15 mouse cellular contexts compared by ENCODE assay signal in genomic region chr9:61677603-61678002, GRCm38 (mm10).
"Had no signal": no experiment of that assay in that cellular context is flagged by ENCODE, and none has a peak within 500 bp of the region (broad histone marks: within the 10 kb centered on the region; RNA-seq: fewer than 3 reads in every experiment).

No protein-coding gene starts in this region.

- H3K27ac ChIP-seq: midbrain, embryonic 12.5 days; neural tube, embryonic 13.5 days; stomach, embryonic 15.5 days; stomach, postnatal 0 days had no signal

- H3K4me1 ChIP-seq: stomach, embryonic 15.5 days had no signal

- H3K4me2 ChIP-seq: lung, embryonic 14.5 days; midbrain, embryonic 12.5 days; neural tube, embryonic 13.5 days; stomach, embryonic 15.5 days had no signal

- H3K36me3 ChIP-seq: midbrain, embryonic 10.5 days; midbrain, embryonic 12.5 days; neural tube, embryonic 13.5 days; stomach, embryonic 15.5 days had no signal

- DNase-seq: lung, adult 18-20 months; lung, postnatal 10 days; lung, postnatal 4 days; midbrain, embryonic 14.5 days; thymus, adult 2 months; thymus, postnatal 25 days; thymus, postnatal 4 days had no signal

- H3K27me3 ChIP-seq: stomach, embryonic 15.5 days had no signal

- H3K9ac ChIP-seq: lung, embryonic 14.5 days; midbrain, embryonic 12.5 days; neural tube, embryonic 13.5 days; stomach, embryonic 15.5 days had no signal

- H3K4me3 ChIP-seq: midbrain, embryonic 10.5 days; midbrain, embryonic 12.5 days; myocyte; neural tube, embryonic 13.5 days; stomach, embryonic 15.5 days had no signal

- H3K9me3 ChIP-seq: midbrain, embryonic 10.5 days; midbrain, embryonic 12.5 days; neural tube, embryonic 13.5 days; stomach, embryonic 15.5 days had no signal

- ATAC-seq: midbrain, embryonic 16.5 days had no signal
